Mouse (Mus musculus): ENCODE results near the gene Sox2. TPM values are rescaled to one million over a fixed set of nuclear protein-coding genes. Genes with fewer than 3 reads are reported as not detected.

Sox2 gene
- total and polyA plus RNA-seq, 2 experiments from 2014 or later = not detected

GRCm38 (mm10) chr3:34658241-34658965, 8.2 kb downstream of the Sox2 start:
- H3K4me1 ChIP-seq (ENCODE audit: control insufficient read depth, insufficient read depth) = no peaks in the 10 kb centered on the region
- H3K9ac ChIP-seq (replicated peaks; ENCODE audit: low read depth, low read length) = no peak overlapping the region
- ATAC-seq (ENCODE audit: insufficient read depth, low read depth) = no peak
- no peak overlapping the region for H3K4me2 ChIP-seq (ENCODE audit: low read depth, low read length)
- H3K27ac ChIP-seq (ENCODE audit: low read depth) = no peak overlapping the region
- H3K27me3 ChIP-seq (ENCODE audit: control insufficient read depth, insufficient read depth, low read length) = peaks cover 100% of the 10 kb centered on the region
- WGBS = 53% methylated on average over 7 of the region's 7 CpGs
- H3K4me3 ChIP-seq (ENCODE audit: low read depth, low read length) = no peak overlapping the region
- H3K36me3 ChIP-seq (replicated peaks; ENCODE audit: control insufficient read depth, insufficient read depth, low read length) = no peaks in the 10 kb centered on the region
- H3K9me3 ChIP-seq (replicated peaks; ENCODE audit: control insufficient read depth, low read length) = no peaks in the 10 kb centered on the region
- no peak for TF ChIP-seq CTCF (IDR thresholded peaks at IDR 0.05; ENCODE audit: low read depth)
- TF ChIP-seq EP300 (IDR thresholded peaks at IDR 0.05; ENCODE audit: low read depth) = no peak
- no peak for DNase-seq (ENCODE audit: low spot score)

GRCm38 (mm10) chr3:34658966-34659535, 8.8 kb downstream of the Sox2 start:
- DNase-seq (ENCODE audit: low spot score) (no peak), ATAC-seq (ENCODE audit: insufficient read depth, low read depth) (no peak)
- Histone ChIP-seq H3K36me3 (replicated peaks; ENCODE audit: control insufficient read depth, insufficient read depth, low read length) (no peaks in the 10 kb centered on the region), H3K9ac (replicated peaks; ENCODE audit: low read depth, low read length) (no peak overlapping the region), H3K4me3 (ENCODE audit: low read depth, low read length) (no peak overlapping the region), H3K27me3 (ENCODE audit: control insufficient read depth, insufficient read depth, low read length) (peaks cover 100% of the 10 kb centered on the region), H3K4me1 (ENCODE audit: control insufficient read depth, insufficient read depth) (peaks cover 6% of the 10 kb centered on the region; the same call in 1 of the 2 replicates), H3K4me2 (ENCODE audit: low read depth, low read length) (no peak overlapping the region), H3K27ac (ENCODE audit: low read depth) (no peak overlapping the region), H3K9me3 (replicated peaks; ENCODE audit: control insufficient read depth, low read length) (no peaks in the 10 kb centered on the region)
- no peak for TF ChIP-seq EP300 (IDR thresholded peaks at IDR 0.05; ENCODE audit: low read depth)
- WGBS = 53% methylated on average over 8 of the region's 8 CpGs

GRCm38 (mm10) chr3:34659861-34660260, 9.7 kb downstream of the Sox2 start:
- no peak for TF ChIP-seq EP300 (IDR thresholded peaks at IDR 0.05; ENCODE audit: low read depth)
- TF ChIP-seq CTCF (IDR thresholded peaks at IDR 0.05; ENCODE audit: low read depth) = no peak
- Histone ChIP-seq H3K4me3 (ENCODE audit: low read depth, low read length) (no peak overlapping the region), H3K4me2 (ENCODE audit: low read depth, low read length) (no peak overlapping the region), H3K9ac (replicated peaks; ENCODE audit: low read depth, low read length) (no peak overlapping the region), H3K9me3 (replicated peaks; ENCODE audit: control insufficient read depth, low read length) (no peaks in the 10 kb centered on the region), H3K27ac (ENCODE audit: low read depth) (no peak overlapping the region), H3K36me3 (replicated peaks; ENCODE audit: control insufficient read depth, insufficient read depth, low read length) (no peaks in the 10 kb centered on the region), H3K4me1 (ENCODE audit: control insufficient read depth, insufficient read depth) (peaks cover 12% of the 10 kb centered on the region; the same call in 1 of the 2 replicates), H3K27me3 (ENCODE audit: control insufficient read depth, insufficient read depth, low read length) (peaks cover 100% of the 10 kb centered on the region)
- DNase-seq (ENCODE audit: low spot score) (no peak), ATAC-seq (ENCODE audit: insufficient read depth, low read depth) (no peak)
- 7% methylated on average over 6 of the region's 6 CpGs for WGBS

GRCm38 (mm10) chr3:34660542-34661290, 10.5 kb downstream of the Sox2 start:
- Histone ChIP-seq H3K27ac (ENCODE audit: low read depth) (no peak overlapping the region), H3K4me2 (ENCODE audit: low read depth, low read length) (no peak overlapping the region), H3K4me3 (ENCODE audit: low read depth, low read length) (no peak overlapping the region), H3K9me3 (replicated peaks; ENCODE audit: control insufficient read depth, low read length) (no peaks in the 10 kb centered on the region), H3K27me3 (ENCODE audit: control insufficient read depth, insufficient read depth, low read length) (peaks cover 100% of the 10 kb centered on the region), H3K4me1 (ENCODE audit: control insufficient read depth, insufficient read depth) (peaks cover 12% of the 10 kb centered on the region; the same call in 1 of the 2 replicates), H3K9ac (replicated peaks; ENCODE audit: low read depth, low read length) (no peak overlapping the region), H3K36me3 (replicated peaks; ENCODE audit: control insufficient read depth, insufficient read depth, low read length) (no peaks in the 10 kb centered on the region)
- no peak for DNase-seq (ENCODE audit: low spot score)
- ATAC-seq (ENCODE audit: insufficient read depth, low read depth) = no peak
- 9% methylated on average over 14 of the region's 14 CpGs for WGBS
- TF ChIP-seq CTCF (IDR thresholded peaks at IDR 0.05; ENCODE audit: low read depth) = no peak
- no peak for TF ChIP-seq EP300 (IDR thresholded peaks at IDR 0.05; ENCODE audit: low read depth)

- 3% methylated on average over 32 of the region's 32 CpGs for WGBS
- no peaks in the 10 kb centered on the region for H3K9me3 ChIP-seq (replicated peaks; ENCODE audit: control insufficient read depth, low read length)
- no peak for TF ChIP-seq CTCF (IDR thresholded peaks at IDR 0.05; ENCODE audit: low read depth)
- TF ChIP-seq EP300 (IDR thresholded peaks at IDR 0.05; ENCODE audit: low read depth) = no peak
Observed at GRCm38 (mm10) chr3:34661341-34662007, 11.3 kb downstream of the Sox2 start.

More at GRCm38 (mm10) chr3:34661341-34662007, 11.3 kb downstream of the Sox2 start:
- H3K27me3 ChIP-seq (ENCODE audit: control insufficient read depth, insufficient read depth, low read length) = peaks cover 100% of the 10 kb centered on the region
- no peak overlapping the region for H3K4me3 ChIP-seq (ENCODE audit: low read depth, low read length)
- no peak overlapping the region for H3K27ac ChIP-seq (ENCODE audit: low read depth)
- H3K4me2 ChIP-seq (ENCODE audit: low read depth, low read length) = no peak overlapping the region
- H3K9ac ChIP-seq (replicated peaks; ENCODE audit: low read depth, low read length) = no peak overlapping the region
- peaks cover 12% of the 10 kb centered on the region; the same call in 1 of the 2 replicates for H3K4me1 ChIP-seq (ENCODE audit: control insufficient read depth, insufficient read depth)
- H3K36me3 ChIP-seq (replicated peaks; ENCODE audit: control insufficient read depth, insufficient read depth, low read length) = no peaks in the 10 kb centered on the region
- DNase-seq (ENCODE audit: low spot score) (no peak), ATAC-seq (ENCODE audit: insufficient read depth, low read depth) (no peak)
